Mouse (Mus musculus): ENCODE measurements around the gene Agfg2.

DNA sequence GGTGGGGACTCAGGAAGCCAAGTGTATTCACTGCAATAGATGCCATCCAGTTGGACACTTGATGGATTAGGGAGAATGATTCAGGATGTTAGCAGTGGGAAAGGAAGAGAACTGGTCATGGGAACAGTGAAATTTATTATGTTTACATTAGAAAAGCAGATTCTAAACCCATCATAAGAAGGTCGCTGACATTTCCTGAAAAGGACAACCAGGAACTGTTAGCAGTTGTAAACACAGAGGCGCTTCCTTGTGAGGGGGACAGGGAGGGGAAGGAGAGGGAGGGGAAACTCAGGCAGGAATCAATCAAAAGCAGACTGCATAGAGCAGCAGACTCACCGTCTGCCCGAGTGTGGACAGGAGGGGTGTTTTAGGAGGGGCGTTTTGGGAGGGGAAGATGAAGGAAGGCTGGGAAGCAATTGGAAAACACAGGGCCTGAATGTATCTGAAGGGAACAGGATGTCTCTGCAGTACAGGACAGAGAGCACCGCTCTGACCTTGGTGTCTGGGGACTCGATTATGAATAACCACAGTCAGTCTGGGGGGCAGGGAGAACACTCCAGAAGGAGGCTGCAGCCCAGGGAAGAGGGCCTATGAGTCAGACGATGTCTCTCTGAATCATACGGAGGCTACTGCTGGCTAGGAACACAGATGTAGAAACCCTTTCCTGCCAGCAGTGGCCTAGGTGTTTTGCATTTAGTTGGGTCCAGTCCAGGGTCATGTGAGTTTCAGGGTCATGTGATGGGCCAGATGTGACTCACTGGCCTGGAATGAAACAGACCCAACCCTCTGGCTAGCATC is 12.9 kb downstream of the Agfg2 start:
- TF ChIP-seq EP300 (IDR thresholded peaks at IDR 0.05; ENCODE audit: low read depth) (peak; percentile 86; the same call in 1 of the 2 replicates), CTCF (IDR thresholded peaks at IDR 0.05; ENCODE audit: low read depth) (no peak)
